Comparison of ENCODE assay signal across 12 mouse cellular contexts in genomic region chr14:68848506-68848905, GRCm38 (mm10).
"Had no signal": no experiment of that assay in that cellular context is flagged by ENCODE, and none has a peak within 500 bp of the region (broad histone marks: within the 10 kb centered on the region; RNA-seq: fewer than 3 reads in every experiment).

No protein-coding gene starts in this region.

- DNase-seq: lung, adult 18-20 months; lung, embryonic 14.5 days; lung, postnatal 10 days; lung, postnatal 4 days; right cerebral cortex, postnatal 14 days; thymus, adult 18-20 months; thymus, postnatal 14 days; thymus, postnatal 36 days had no signal

- H3K4me3 ChIP-seq: midbrain, embryonic 10.5 days; midbrain, embryonic 12.5 days; midbrain, embryonic 15.5 days; neural tube, embryonic 12.5 days had no signal

- H3K4me1 ChIP-seq: midbrain, embryonic 10.5 days; midbrain, embryonic 12.5 days; midbrain, embryonic 15.5 days; neural tube, embryonic 12.5 days had no signal

- H3K9me3 ChIP-seq: midbrain, embryonic 10.5 days; midbrain, embryonic 12.5 days; midbrain, embryonic 15.5 days; neural tube, embryonic 12.5 days had no signal

- H3K27ac ChIP-seq: midbrain, embryonic 10.5 days; midbrain, embryonic 12.5 days; midbrain, embryonic 15.5 days; neural tube, embryonic 12.5 days had no signal

- H3K27me3 ChIP-seq: midbrain, embryonic 12.5 days; midbrain, embryonic 15.5 days; neural tube, embryonic 12.5 days had no signal

- H3K4me2 ChIP-seq: lung, embryonic 14.5 days; midbrain, embryonic 12.5 days; midbrain, embryonic 15.5 days; neural tube, embryonic 12.5 days had no signal

- H3K9ac ChIP-seq: lung, embryonic 14.5 days; midbrain, embryonic 12.5 days; midbrain, embryonic 15.5 days; neural tube, embryonic 12.5 days had no signal

- H3K36me3 ChIP-seq: midbrain, embryonic 10.5 days; midbrain, embryonic 12.5 days; midbrain, embryonic 15.5 days; neural tube, embryonic 12.5 days had no signal

- ATAC-seq: midbrain, embryonic 15.5 days had no signal
